In genomic region chr5:100258952-100259710, GRCm38 (mm10) we compare ENCODE assay signal across 8 mouse cellular contexts.
DNase-seq lines count a peak whose midpoint lies in the region; ATAC-seq and TF ChIP-seq lines count a peak whose summit lies in the region.

No protein-coding gene starts in this region.

- 68% methylated on average over 12 of the region's 12 CpGs for WGBS in embryonic facial prominence, embryonic 13.5 days
- WGBS in embryonic facial prominence, embryonic 10.5 days: 84% methylated on average over 12 of the region's 12 CpGs
- 41% methylated on average over 12 of the region's 12 CpGs for WGBS in lung, embryonic 14.5 days
- 52% methylated on average over 12 of the region's 12 CpGs for WGBS in lung, adult 2 months
- WGBS in heart, embryonic 11.5 days (ENCODE audit: insufficient replicate concordance): 59% methylated on average over 12 of the region's 12 CpGs
- 57% methylated on average over 12 of the region's 12 CpGs for WGBS in limb, embryonic 15.5 days

- H3K4me2 ChIP-seq in embryonic facial prominence, embryonic 13.5 days: no peak overlapping the region
- H3K4me2 ChIP-seq in lung, embryonic 14.5 days: no peak overlapping the region; the same call in 1 of the 2 replicates
- no peak overlapping the region for H3K4me2 ChIP-seq in heart, embryonic 11.5 days
- H3K4me2 ChIP-seq in limb, embryonic 15.5 days: no peak overlapping the region

- H3K27ac ChIP-seq in embryonic facial prominence, embryonic 13.5 days: peak overlapping the region; percentile 40; the same call in 1 of the 2 replicates
- H3K27ac ChIP-seq in embryonic facial prominence, embryonic 10.5 days (replicated peaks): no peak overlapping the region
- H3K27ac ChIP-seq in lung, embryonic 14.5 days (ENCODE audit: low read depth): peak overlapping the region; percentile 82
- H3K27ac ChIP-seq in heart, embryonic 11.5 days (ENCODE audit: low read depth, low read length): peak overlapping the region; percentile 71
- H3K27ac ChIP-seq in limb, embryonic 15.5 days: peak overlapping the region; percentile 18; the same call in 1 of the 2 replicates

- H3K27me3 ChIP-seq in embryonic facial prominence, embryonic 13.5 days: no peaks in the 10 kb centered on the region
- H3K27me3 ChIP-seq in embryonic facial prominence, embryonic 10.5 days (replicated peaks; ENCODE audit: low read depth, poor library complexity, severe bottlenecking): no peaks in the 10 kb centered on the region
- no peaks in the 10 kb centered on the region for H3K27me3 ChIP-seq in lung, embryonic 14.5 days (ENCODE audit: insufficient read depth, low read length)
- no peaks in the 10 kb centered on the region for H3K27me3 ChIP-seq in heart, embryonic 11.5 days (ENCODE audit: control insufficient read depth, insufficient read depth, low read length)
- no peaks in the 10 kb centered on the region for H3K27me3 ChIP-seq in limb, embryonic 15.5 days

- no peak for TF ChIP-seq POLR2A in lung, adult 2 months (IDR thresholded peaks at IDR 0.05; ENCODE audit: borderline replicate concordance, extremely low read depth, low read depth, low read length)

- H3K9me3 ChIP-seq in embryonic facial prominence, embryonic 13.5 days: no peaks in the 10 kb centered on the region
- H3K9me3 ChIP-seq in embryonic facial prominence, embryonic 10.5 days: no peaks in the 10 kb centered on the region
- H3K9me3 ChIP-seq in lung, embryonic 14.5 days (ENCODE audit: low read depth, low read length): no peaks in the 10 kb centered on the region
- no peaks in the 10 kb centered on the region for H3K9me3 ChIP-seq in heart, embryonic 11.5 days (replicated peaks; ENCODE audit: control insufficient read depth, low read length)
- no peaks in the 10 kb centered on the region for H3K9me3 ChIP-seq in limb, embryonic 15.5 days

- no peak for ATAC-seq in embryonic facial prominence, embryonic 13.5 days (ENCODE audit: insufficient number of reproducible peaks, insufficient read depth, low FRiP score, low TSS enrichment, low read depth)
- peak; percentile 83 for ATAC-seq in lung, embryonic 14.5 days (ENCODE audit: insufficient read depth)
- ATAC-seq in heart, embryonic 11.5 days (replicated peaks; ENCODE audit: insufficient number of reproducible peaks, low FRiP score, low TSS enrichment): no peak
- no peak for ATAC-seq in limb, embryonic 15.5 days (ENCODE audit: insufficient number of reproducible peaks, low FRiP score, low TSS enrichment, low read depth)
- ATAC-seq in activated CD4-positive, CD25-positive, alpha-beta regulatory T cell, adult 4 months: no peak

- no peak for TF ChIP-seq CTCF in lung, embryonic 14.5 days (IDR thresholded peaks at IDR 0.05; ENCODE audit: low read depth)
- no peak for TF ChIP-seq CTCF in lung, adult 2 months (IDR thresholded peaks at IDR 0.05; ENCODE audit: insufficient read depth, low read length)

- no peaks in the 10 kb centered on the region for H3K36me3 ChIP-seq in embryonic facial prominence, embryonic 13.5 days
- no peaks in the 10 kb centered on the region for H3K36me3 ChIP-seq in embryonic facial prominence, embryonic 10.5 days (replicated peaks)
- no peaks in the 10 kb centered on the region for H3K36me3 ChIP-seq in lung, embryonic 14.5 days (ENCODE audit: insufficient read depth)
- no peaks in the 10 kb centered on the region for H3K36me3 ChIP-seq in heart, embryonic 11.5 days (ENCODE audit: control insufficient read depth, insufficient read depth, low read length)
- H3K36me3 ChIP-seq in limb, embryonic 15.5 days: no peaks in the 10 kb centered on the region

- H3K9ac ChIP-seq in embryonic facial prominence, embryonic 13.5 days: no peak overlapping the region
- no peak overlapping the region for H3K9ac ChIP-seq in lung, embryonic 14.5 days
- H3K9ac ChIP-seq in heart, embryonic 11.5 days (ENCODE audit: low read depth, low read length): no peak overlapping the region
- no peak overlapping the region for H3K9ac ChIP-seq in limb, embryonic 15.5 days

- peaks cover 24% of the 10 kb centered on the region for H3K4me1 ChIP-seq in embryonic facial prominence, embryonic 13.5 days
- H3K4me1 ChIP-seq in embryonic facial prominence, embryonic 10.5 days: peaks cover 12% of the 10 kb centered on the region
- peaks cover 20% of the 10 kb centered on the region for H3K4me1 ChIP-seq in lung, embryonic 14.5 days (ENCODE audit: insufficient read depth)
- no peaks in the 10 kb centered on the region for H3K4me1 ChIP-seq in lung, adult 2 months (ENCODE audit: control insufficient read depth, insufficient read depth, low read length)
- H3K4me1 ChIP-seq in heart, embryonic 11.5 days (ENCODE audit: control insufficient read depth, insufficient read depth, low read length): peaks cover 10% of the 10 kb centered on the region
- peaks cover 11% of the 10 kb centered on the region for H3K4me1 ChIP-seq in limb, embryonic 15.5 days

- H3K4me3 ChIP-seq in embryonic facial prominence, embryonic 13.5 days: no peak overlapping the region
- H3K4me3 ChIP-seq in embryonic facial prominence, embryonic 10.5 days: no peak overlapping the region
- no peak overlapping the region for H3K4me3 ChIP-seq in lung, embryonic 14.5 days (ENCODE audit: low read depth, low read length)
- H3K4me3 ChIP-seq in lung, adult 2 months (replicated peaks; ENCODE audit: extremely low read depth, low read depth, low read length): no peak overlapping the region
- no peak overlapping the region for H3K4me3 ChIP-seq in heart, embryonic 11.5 days (ENCODE audit: low read depth, low read length)
- no peak overlapping the region for H3K4me3 ChIP-seq in limb, embryonic 15.5 days

- DNase-seq in embryonic facial prominence, embryonic 10.5 days (ENCODE audit: low spot score): no peak
- peak; percentile 96 for DNase-seq in lung, embryonic 14.5 days
- DNase-seq in lung, adult 2 months: no peak
- DNase-seq in frontal cortex, postnatal 14 days (ENCODE audit: low spot score in 2 of 2): no peak
